Mouse (Mus musculus) heart, adult 11 months (tissue): Measurements from ENCODE around the gene B230118H07Rik.

Experiments used
- DNase-seq: peaks from one replicate; pipeline ENCODE4 v3.0.0; 2022

Gene B230118H07Rik

GRCm38 (mm10) chr2:101638979-101639839, 10.1 kb downstream of the B230118H07Rik start:
- no peak for DNase-seq

DNA sequence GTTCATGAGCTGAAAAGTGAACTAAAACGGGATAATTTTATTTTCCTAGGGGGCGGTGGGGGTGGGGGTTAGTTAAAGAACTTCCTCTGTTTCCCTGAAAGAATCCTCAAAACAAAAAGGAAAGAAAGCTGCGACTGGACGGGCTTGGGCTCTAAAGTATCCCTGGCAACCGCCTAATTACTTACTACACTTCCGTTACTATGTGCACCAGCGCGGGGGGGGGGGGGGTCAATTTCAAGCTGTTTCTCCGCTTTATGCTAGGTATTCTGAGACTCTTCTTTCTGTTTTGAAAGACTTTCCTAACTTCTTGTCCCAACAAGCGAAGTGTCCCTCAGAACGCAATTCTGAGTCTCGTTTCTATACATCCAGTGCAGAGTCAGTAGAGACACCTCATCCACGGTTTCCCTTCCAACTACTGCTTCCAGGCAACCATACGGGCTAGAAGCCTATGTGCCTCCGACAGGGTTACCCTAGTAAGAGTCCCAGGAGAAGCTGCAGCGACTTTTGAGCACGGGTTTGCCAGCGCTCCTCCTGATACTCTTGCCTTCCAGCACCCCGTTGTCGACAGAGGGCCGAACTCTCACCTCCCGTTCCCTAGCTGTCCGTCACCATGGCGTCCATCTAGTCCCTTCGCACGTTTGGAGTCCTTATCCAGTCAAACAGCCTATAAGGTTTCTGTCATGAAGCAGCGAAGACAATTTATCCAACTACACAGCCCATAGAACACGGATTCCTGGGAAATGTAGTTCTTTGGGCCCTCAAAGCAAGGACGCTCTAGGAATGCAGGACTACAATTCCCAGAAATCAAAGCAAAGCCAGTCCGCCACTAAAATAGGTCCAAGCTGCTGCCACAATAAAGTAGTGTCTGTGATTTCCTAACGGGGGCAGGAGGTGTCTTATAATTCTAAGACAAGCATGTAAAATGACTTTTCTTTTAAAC, 20.8 kb downstream of the B230118H07Rik start:
- peak; percentile 99 for DNase-seq

DNA sequence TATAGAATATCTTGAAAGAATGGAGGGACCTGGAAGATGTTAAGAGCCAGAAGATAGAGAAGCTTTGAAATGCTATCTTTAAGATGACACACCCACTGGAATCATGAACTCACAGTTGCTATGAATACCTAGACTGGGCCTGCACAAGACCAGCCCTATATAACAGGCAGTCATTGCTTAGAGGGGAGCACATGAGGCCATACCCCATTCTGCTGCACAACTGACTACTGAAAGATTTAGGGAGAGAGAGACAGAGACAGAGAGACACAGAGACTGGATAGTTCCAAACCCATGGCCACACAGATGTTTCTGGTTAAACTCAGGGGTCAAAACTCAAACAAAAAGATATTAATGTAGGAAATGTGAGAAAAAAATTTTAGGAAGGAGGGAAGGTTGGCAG, 22.1 kb downstream of the B230118H07Rik start:
- DNase-seq, result no peak

- no peak for DNase-seq
These were observed 24.8 kb downstream of the B230118H07Rik start, which contains the start of gene Rag2 for GRCm38 (mm10) chr2:101624526-101624925. Gene Rag2 (plus strand): TSS chr2:101624718.

- no peak for DNase-seq
These were observed 25.3 kb downstream of the B230118H07Rik start for GRCm38 (mm10) chr2:101624011-101624410.

DNA sequence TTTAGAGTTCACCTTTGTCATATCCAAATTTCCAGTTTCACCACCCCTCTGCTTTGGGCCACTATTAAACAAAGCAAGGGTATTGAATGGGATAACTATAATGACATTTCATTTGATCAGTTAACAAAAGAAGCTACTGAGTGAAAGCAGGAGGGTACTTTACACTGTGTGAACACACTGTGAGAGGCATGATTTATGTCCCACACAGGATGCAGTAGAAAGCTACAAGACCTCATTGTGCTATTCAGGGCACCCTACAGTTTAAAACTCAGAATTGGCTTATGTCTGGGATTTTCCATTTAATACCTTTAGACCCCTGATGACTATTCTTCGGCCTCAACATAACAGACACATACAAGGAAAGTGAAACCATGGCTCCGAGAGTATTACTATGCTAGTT, 26.3 kb downstream of the B230118H07Rik start:
- no peak for DNase-seq

GRCm38 (mm10) chr2:101621611-101622010, 27.7 kb downstream of the B230118H07Rik start:
- no peak for DNase-seq

GRCm38 (mm10) chr2:101620899-101621298, 28.4 kb downstream of the B230118H07Rik start:
- no peak for DNase-seq

DNA sequence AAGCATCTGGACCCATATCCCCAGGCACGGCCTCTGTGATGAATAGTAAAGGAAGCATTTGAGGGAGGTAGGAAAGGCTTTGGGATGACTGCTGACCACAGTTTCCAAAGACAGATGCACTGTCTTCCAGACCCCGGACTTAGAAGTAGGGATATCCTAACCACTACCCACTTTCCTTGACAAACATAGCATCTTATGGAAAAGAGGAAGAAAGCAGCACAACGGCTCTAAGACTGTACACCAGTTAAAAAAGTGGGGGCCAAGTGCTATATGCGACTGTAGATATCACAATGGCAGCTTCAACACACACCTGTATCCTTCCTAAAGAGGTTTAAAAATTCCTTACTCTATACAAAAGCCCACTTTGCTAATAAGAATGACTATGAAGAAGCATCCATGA, 31.0 kb downstream of the B230118H07Rik start:
- no peak for DNase-seq

DNA sequence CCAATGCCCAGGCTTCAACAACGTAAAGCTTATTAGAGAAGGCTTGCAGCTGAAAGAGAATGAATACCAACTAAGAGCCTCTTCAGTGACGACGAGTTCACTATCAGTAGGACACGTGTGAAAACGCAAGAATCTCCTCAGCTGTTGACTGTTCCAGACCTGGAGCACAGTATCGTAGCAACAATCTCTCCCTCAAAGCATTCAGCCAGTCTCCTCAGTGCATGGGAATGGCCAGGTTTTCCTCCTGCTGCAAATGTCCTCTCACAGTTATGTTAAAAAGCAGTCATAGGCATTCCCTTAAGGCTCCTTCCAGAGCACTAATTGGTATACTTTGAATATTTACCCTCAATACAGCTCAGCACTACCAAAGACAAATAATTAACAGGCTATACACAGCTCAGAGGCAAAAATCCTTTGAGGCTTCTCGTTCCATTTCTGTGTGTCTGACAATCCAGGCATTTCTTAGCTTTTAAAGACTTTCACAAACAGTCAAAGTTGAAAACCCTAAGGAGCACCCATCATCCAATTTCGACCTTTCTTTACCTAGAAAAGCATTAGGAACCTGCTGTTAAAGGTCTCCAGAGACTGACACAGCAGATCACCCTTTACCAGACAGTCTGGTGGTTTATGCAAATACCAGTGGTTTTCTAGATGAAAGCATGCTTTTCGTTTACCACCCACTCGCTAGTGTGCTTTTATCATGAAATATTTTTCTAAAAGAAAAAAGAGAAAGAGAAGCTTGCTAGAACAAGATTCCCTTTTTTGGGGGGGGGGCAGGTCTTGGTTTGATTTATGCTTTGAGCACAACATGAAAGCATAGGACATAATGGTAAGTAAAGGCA, 33.6 kb downstream of the B230118H07Rik start:
- DNase-seq, result no peak

- DNase-seq, result no peak
These were observed 38.5 kb downstream of the B230118H07Rik start for GRCm38 (mm10) chr2:101610861-101611260.

DNA sequence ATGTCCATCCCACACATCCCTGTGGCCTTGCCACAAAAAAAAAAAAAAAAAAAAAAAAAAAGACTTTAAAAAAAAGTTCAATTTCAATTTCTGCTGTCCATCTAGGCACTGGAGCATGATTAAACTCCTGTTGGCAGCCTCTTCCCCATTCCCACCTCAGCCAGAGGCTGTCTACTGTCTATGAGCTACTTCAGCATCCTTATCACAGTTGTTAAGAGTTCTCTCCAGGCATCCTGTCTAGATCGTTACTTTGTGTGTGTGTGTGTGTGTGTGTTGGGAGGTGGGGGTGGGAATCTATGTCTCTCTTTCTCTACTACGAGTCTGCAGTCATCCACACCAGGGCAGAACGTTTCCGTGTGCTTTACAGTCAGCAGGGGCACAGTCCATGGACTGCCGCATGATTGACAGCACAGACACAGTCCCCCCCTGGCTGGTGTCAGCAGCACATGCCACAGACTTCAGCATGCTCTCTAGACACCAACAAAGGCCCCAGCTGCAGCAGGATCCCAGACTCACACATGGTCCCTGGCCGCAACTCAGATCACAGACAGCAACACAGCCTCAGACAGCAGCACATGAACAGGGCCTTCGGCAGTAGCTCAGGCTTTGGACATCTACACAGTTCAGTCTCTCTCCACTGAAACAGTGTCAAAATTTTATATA, 41.0 kb downstream of the B230118H07Rik start:
- no peak for DNase-seq

GRCm38 (mm10) chr2:101603099-101603498, 46.2 kb downstream of the B230118H07Rik start:
- DNase-seq, result no peak

- peak; percentile 92 for DNase-seq
These were observed 48.6 kb downstream of the B230118H07Rik start for GRCm38 (mm10) chr2:101600703-101601102.

- peak; percentile 85 for DNase-seq
These were observed 50.8 kb downstream of the B230118H07Rik start for GRCm38 (mm10) chr2:101598190-101599181.

GRCm38 (mm10) chr2:101597186-101597585, 52.1 kb downstream of the B230118H07Rik start:
- DNase-seq, result no peak

GRCm38 (mm10) chr2:101594681-101595080, 54.7 kb downstream of the B230118H07Rik start:
- DNase-seq, result peak; percentile 68

DNA sequence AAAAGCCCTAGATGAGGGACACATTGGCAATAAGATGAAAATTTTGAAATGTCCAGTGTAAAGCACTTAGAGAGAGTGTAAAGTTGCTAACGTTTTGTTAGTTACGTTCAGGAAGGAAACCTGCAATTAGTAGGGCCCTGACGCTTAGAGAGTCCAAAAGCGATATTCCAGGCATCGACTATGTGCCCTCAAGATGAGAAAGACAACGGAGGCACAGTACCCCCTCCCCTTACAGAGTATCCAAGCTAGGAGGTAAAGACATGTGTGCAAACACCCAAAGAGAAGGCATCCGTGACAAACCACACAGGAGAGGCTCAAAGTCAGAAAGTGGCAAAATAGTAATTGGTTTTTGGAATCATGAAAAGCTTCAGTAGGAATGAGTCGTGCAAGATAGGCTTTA, 56.4 kb downstream of the B230118H07Rik start:
- DNase-seq, result peak; percentile 16

GRCm38 (mm10) chr2:101592023-101592841, 57.1 kb downstream of the B230118H07Rik start:
- peak; percentile 40 for DNase-seq

DNA sequence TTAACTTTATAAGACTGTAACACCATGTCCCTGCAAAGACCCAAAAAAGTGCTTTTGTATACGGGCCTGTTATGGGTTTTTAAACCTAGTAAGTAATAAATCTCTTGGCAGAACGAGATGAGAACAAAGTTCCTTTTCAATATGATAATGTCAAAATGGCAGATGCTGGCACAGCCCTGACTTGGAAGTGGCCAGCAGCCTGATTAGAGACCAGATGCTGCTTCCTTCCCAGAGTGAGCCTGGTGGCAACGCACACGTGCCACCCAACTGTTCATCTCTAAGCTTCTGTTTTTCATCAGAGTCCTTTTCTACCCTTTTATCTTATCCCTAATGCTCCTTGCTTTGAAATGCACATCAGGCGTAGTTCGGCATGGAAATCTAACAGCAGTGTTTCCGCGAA, 58.0 kb downstream of the B230118H07Rik start:
- DNase-seq, result peak; percentile 27
